Mouse (Mus musculus): ENCODE results near the gene Wdr74. TPM values are rescaled to one million over a fixed set of nuclear protein-coding genes. Genes with fewer than 3 reads are reported as not detected.

The Wdr74 gene
- total and polyA plus RNA-seq, 3 experiments, result 208 to 803 (median 208) TPM

DNA sequence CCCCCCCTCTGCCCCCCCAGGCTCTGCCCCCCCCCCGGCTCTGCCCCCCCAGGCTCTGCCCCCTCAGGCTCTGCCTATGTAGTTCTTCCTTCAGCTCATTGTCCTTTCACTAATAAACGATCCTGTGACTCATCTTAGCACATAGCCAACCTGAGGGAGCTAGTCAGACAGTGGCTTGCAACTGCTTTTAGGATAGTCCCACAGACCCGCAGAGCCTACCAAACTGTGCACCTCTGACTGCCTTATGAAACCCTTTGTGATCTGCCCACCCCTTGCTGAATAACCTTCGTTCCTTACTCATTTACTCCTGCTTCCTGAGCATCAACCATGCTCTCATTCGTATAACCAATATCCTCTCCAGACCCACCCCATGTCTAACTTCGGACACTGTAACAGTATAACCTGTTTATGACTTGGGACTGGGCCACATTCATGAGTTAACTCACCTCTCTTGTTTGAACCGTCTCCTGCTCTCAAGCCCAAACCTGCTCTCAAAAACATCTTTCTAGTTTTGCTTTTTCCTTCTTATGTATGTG lies 29.4 kb upstream of the Wdr74 start:
- Histone ChIP-seq H3K4me1 (ENCODE audit: control insufficient read depth in 1 of 2, insufficient read depth in 2 of 2, low read length in 2 of 2) (peaks cover 1 to 10% of the 10 kb centered on the region in 2 experiments; a peak in 3 of 4 replicates), H3K9ac (ENCODE audit: control insufficient read depth, low read depth, low read length, poor library complexity, severe bottlenecking) (no peak overlapping the region), H3K4me3 (ENCODE audit: control insufficient read depth in 1 of 2, insufficient read depth in 1 of 2, low read depth in 2 of 2, low read length in 2 of 2) (no peak overlapping the region), H3K79me2 (ENCODE audit: control insufficient read depth, insufficient read depth, low read length, poor library complexity) (peaks cover 10% of the 10 kb centered on the region), H3K9me3 (replicated peaks; ENCODE audit: insufficient read depth, low read length) (no peaks in the 10 kb centered on the region), H3K27ac (ENCODE audit: control insufficient read depth, low read depth, low read length) (no peak overlapping the region), H3K36me3 (ENCODE audit: control insufficient read depth in 1 of 2, insufficient read depth in 2 of 2, low read length in 2 of 2) (peaks cover 11 to 17% of the 10 kb centered on the region in 2 experiments), H3K27me3 (ENCODE audit: control insufficient read depth in 1 of 2, insufficient read depth in 2 of 2, low read length in 2 of 2) (no peaks in the 10 kb centered on the region)
- peak in 1 of 2 experiments; percentile 60; a peak in 2 of 4 replicates for TF ChIP-seq POLR2A (IDR thresholded peaks at IDR 0.05; ENCODE audit: control insufficient read depth in 1 of 2, insufficient read depth in 1 of 2, low read depth in 1 of 2, low read length in 2 of 2, poor library complexity in 1 of 2)
- TF ChIP-seq MYB (IDR thresholded peaks at IDR 0.05; ENCODE audit: low read depth, low read length), result 0 out of 2 replicates have a peak, but pooled peaks have one; percentile 7
- TF ChIP-seq HCFC1 (IDR thresholded peaks at IDR 0.05; ENCODE audit: low read depth, low read length), result no peak
- peak; percentile 95 for TF ChIP-seq POLR2AphosphoS2 (IDR thresholded peaks at IDR 0.05; ENCODE audit: low read length)
- peak; percentile 50 for DNase-seq (ENCODE audit: low read depth, low spot score)

DNA sequence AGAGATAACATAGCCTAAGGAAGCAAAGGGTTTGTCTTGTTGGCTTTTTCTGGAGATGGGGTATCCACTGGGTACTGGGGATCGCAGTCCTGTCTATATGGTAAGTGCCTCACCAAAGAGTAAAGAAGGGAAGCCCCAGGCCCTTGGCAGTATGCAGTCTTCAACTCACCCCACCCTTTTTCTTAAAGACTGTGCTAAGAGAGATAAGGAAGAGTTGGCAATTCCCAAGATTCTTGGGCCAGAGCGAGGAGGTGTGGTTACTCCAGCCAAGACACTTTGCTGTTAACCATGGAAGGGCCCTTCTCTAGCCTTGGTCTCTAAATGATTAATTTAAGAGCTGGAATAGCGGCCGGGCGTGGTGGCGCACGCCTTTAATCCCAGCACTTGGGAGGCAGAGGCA lies 28.7 kb upstream of the Wdr74 start:
- peaks cover 15 to 21% of the 10 kb centered on the region in 2 experiments for H3K36me3 ChIP-seq (ENCODE audit: control insufficient read depth in 1 of 2, insufficient read depth in 2 of 2, low read length in 2 of 2)
- TF ChIP-seq HCFC1 (IDR thresholded peaks at IDR 0.05; ENCODE audit: low read depth, low read length) (no peak), NELFE (IDR thresholded peaks at IDR 0.05; ENCODE audit: low read depth, low read length) (no peak), ZNF384 (IDR thresholded peaks at IDR 0.05; ENCODE audit: low read depth, low read length) (no peak), ZKSCAN1 (IDR thresholded peaks at IDR 0.05; ENCODE audit: low read depth, low read length) (no peak), ELF1 (IDR thresholded peaks at IDR 0.05; ENCODE audit: low read depth, low read length) (no peak), MXI1 (IDR thresholded peaks at IDR 0.05; ENCODE audit: low read depth, low read length) (no peak), CTCF (IDR thresholded peaks at IDR 0.05 in 2 of 3, conservative IDR thresholded peaks at IDR 0.05 in 1 of 3; ENCODE audit: control insufficient read depth in 1 of 3, insufficient read depth in 1 of 3, low read depth in 2 of 3, low read length in 3 of 3, poor library complexity in 1 of 3, severe bottlenecking in 1 of 3) (no peak), POLR2A (IDR thresholded peaks at IDR 0.05; ENCODE audit: control insufficient read depth in 1 of 2, insufficient read depth in 1 of 2, low read depth in 1 of 2, low read length in 2 of 2, poor library complexity in 1 of 2) (no peak), TCF12 (IDR thresholded peaks at IDR 0.05; ENCODE audit: low read depth, low read length) (no peak), MYB (IDR thresholded peaks at IDR 0.05; ENCODE audit: low read depth, low read length) (no peak)
- peaks cover 17% of the 10 kb centered on the region for H3K79me2 ChIP-seq (ENCODE audit: control insufficient read depth, insufficient read depth, low read length, poor library complexity)
- no peaks in the 10 kb centered on the region for H3K9me3 ChIP-seq (replicated peaks; ENCODE audit: insufficient read depth, low read length)
- H3K4me3 ChIP-seq (ENCODE audit: control insufficient read depth in 1 of 2, insufficient read depth in 1 of 2, low read depth in 2 of 2, low read length in 2 of 2), result no peak overlapping the region
- H3K4me1 ChIP-seq (ENCODE audit: control insufficient read depth in 1 of 2, insufficient read depth in 2 of 2, low read length in 2 of 2), result peaks cover 2 to 10% of the 10 kb centered on the region in 2 experiments; a peak in 3 of 4 replicates
- H3K27ac ChIP-seq (ENCODE audit: control insufficient read depth, low read depth, low read length), result no peak overlapping the region
- no peak for DNase-seq (ENCODE audit: low read depth, low spot score)
- no peak overlapping the region for H3K9ac ChIP-seq (ENCODE audit: control insufficient read depth, low read depth, low read length, poor library complexity, severe bottlenecking)
- no peaks in the 10 kb centered on the region for H3K27me3 ChIP-seq (ENCODE audit: control insufficient read depth in 1 of 2, insufficient read depth in 2 of 2, low read length in 2 of 2)

DNA sequence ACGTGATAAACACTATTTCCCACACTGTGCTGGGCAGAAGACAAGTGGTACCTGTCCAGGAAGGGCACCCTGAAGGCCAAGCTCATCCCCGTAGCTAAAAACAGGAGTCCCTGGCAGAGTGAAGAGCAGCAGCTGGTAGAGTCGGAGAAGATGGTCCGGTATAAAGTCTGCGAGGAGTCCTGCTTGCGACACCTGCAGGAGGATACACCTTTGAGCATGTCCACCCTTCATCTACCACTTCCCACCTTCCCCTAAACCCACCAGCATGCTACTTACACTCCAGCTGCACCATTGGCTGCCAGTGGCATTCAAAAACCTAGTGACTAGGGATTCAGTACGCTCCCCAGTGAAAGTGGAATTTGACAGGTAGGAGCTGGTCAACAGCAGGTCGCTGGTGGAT lies 26.7 kb upstream of the Wdr74 start:
- Histone ChIP-seq H3K27me3 (ENCODE audit: control insufficient read depth in 1 of 2, insufficient read depth in 2 of 2, low read length in 2 of 2) (no peaks in the 10 kb centered on the region), H3K27ac (ENCODE audit: control insufficient read depth, low read depth, low read length) (no peak overlapping the region), H3K36me3 (ENCODE audit: control insufficient read depth in 1 of 2, insufficient read depth in 2 of 2, low read length in 2 of 2) (peaks cover 19 to 21% of the 10 kb centered on the region in 2 experiments), H3K4me3 (ENCODE audit: control insufficient read depth in 1 of 2, insufficient read depth in 1 of 2, low read depth in 2 of 2, low read length in 2 of 2) (no peak overlapping the region), H3K4me1 (ENCODE audit: control insufficient read depth in 1 of 2, insufficient read depth in 2 of 2, low read length in 2 of 2) (peaks cover 2 to 10% of the 10 kb centered on the region in 2 experiments; a peak in 3 of 4 replicates), H3K9ac (ENCODE audit: control insufficient read depth, low read depth, low read length, poor library complexity, severe bottlenecking) (no peak overlapping the region), H3K9me3 (replicated peaks; ENCODE audit: insufficient read depth, low read length) (no peaks in the 10 kb centered on the region), H3K79me2 (ENCODE audit: control insufficient read depth, insufficient read depth, low read length, poor library complexity) (peaks cover 34% of the 10 kb centered on the region)
- TF ChIP-seq HCFC1 (IDR thresholded peaks at IDR 0.05; ENCODE audit: low read depth, low read length) (no peak), MYC (IDR thresholded peaks at IDR 0.05; ENCODE audit: low read depth, low read length) (no peak), TCF12 (IDR thresholded peaks at IDR 0.05; ENCODE audit: low read depth, low read length) (no peak), USF2 (IDR thresholded peaks at IDR 0.05; ENCODE audit: borderline replicate concordance in 1 of 2, insufficient read depth in 1 of 2, low read depth in 1 of 2, low read length in 2 of 2) (no peak), CHD1 (IDR thresholded peaks at IDR 0.05; ENCODE audit: low read depth, low read length) (no peak), GATA1 (IDR thresholded peaks at IDR 0.05; ENCODE audit: low read depth, low read length) (no peak), NRF1 (IDR thresholded peaks at IDR 0.05; ENCODE audit: insufficient read depth, low read depth, low read length, poor library complexity, severe bottlenecking) (no peak), MXI1 (IDR thresholded peaks at IDR 0.05; ENCODE audit: low read depth, low read length) (no peak), SMC3 (IDR thresholded peaks at IDR 0.05; ENCODE audit: low read depth, low read length) (no peak), JUND (IDR thresholded peaks at IDR 0.05; ENCODE audit: low read depth, low read length) (no peak), NELFE (IDR thresholded peaks at IDR 0.05; ENCODE audit: low read depth, low read length) (no peak), POLR2A (IDR thresholded peaks at IDR 0.05; ENCODE audit: control insufficient read depth in 1 of 2, insufficient read depth in 1 of 2, low read depth in 1 of 2, low read length in 2 of 2, poor library complexity in 1 of 2) (no peak)
- DNase-seq (ENCODE audit: low read depth, low spot score), result no peak
